Mouse (Mus musculus): ENCODE results near the gene Tmem131l.

DNA sequence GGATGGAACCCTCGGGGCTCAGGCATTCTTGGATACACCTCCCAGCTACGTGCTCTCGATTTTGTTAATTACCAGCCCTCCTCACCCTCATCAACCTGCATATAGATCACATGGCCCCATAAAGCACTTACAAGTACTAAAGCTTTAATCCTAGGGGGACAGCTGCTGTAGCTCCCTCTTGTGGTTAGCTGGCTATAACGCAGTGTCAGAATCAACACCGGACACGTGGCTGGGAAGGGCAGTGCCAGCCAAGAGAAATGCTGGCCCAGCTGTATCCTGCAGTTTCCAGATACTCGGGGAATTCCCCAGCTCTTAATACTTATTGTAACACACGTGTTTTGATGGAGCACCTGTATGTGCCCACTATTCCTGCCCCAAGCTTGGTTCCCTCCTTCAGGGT, 140.4 kb downstream of the Tmem131l start:
- TF ChIP-seq CTCF (IDR thresholded peaks at IDR 0.05; ENCODE audit: low read depth) (peak; percentile 92), EP300 (optimal IDR thresholded peaks at IDR 0.05) (no peak)

All from stomach, postnatal 0 days (tissue).